Comparison of ENCODE assay signal across 8 mouse cellular contexts in the genomic region with DNA sequence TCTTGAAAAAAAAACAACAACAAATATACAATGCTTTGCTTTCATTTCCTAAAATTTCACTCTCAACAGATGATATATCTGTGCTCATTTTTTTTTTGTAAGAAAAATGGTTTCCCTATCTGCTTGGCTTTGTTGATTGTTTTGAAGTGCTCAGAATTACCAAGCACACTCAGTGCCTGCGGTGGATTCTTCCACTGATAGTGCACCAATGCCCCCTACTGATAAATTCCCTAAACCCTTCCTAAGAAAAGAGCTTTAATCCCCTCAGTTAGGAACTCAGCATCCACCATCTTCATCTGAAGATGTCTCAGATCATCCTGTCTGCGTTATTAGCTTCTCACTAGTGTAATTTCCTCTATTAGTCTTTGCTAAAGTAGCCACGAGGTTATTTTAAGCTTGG.
DNase-seq lines count a peak whose midpoint lies in the region; ATAC-seq and TF ChIP-seq lines count a peak whose summit lies in the region.

No protein-coding gene starts in this region.

- H3K36me3 ChIP-seq in intestine, embryonic 15.5 days: no peaks in the 10 kb centered on the region

- intact Hi-C loops in gastrocnemius, adult 2 months (cut with DNase I): no loop called here

- no peak overlapping the region for H3K27ac ChIP-seq in gastrocnemius, adult 2 months
- no peak overlapping the region for H3K27ac ChIP-seq in intestine, embryonic 15.5 days

- H3K27me3 ChIP-seq in intestine, embryonic 15.5 days (replicated peaks): no peaks in the 10 kb centered on the region

- H3K9me3 ChIP-seq in intestine, embryonic 15.5 days: no peaks in the 10 kb centered on the region

- ATAC-seq in granulocyte monocyte progenitor cell, adult 5-6 weeks (replicated peaks; ENCODE audit: poor library complexity, severe bottlenecking): peak; percentile 56; the same call in 1 of the 2 replicates
- no peak for ATAC-seq in intestine, embryonic 15.5 days
- ATAC-seq in CD4-positive, CD25-positive, alpha-beta regulatory T cell, adult 4 months: no peak

- no peak for DNase-seq in gastrocnemius, adult 2 months
- DNase-seq in gastrocnemius, adult 8-10 months (ENCODE audit: low spot score in 2 of 2): no peak
- peak; percentile 9 for DNase-seq in lung, postnatal 10 days
- DNase-seq in lung, adult 18-20 months: no peak
- peak; percentile 51 for DNase-seq in retina, postnatal 1 day

- peak; percentile 39; the same call in 1 of the 2 replicates for TF ChIP-seq CTCF in gastrocnemius, adult 2 months (IDR thresholded peaks at IDR 0.05)

- 23% methylated on average over 3 of the region's 3 CpGs for WGBS in intestine, embryonic 15.5 days

- no peak overlapping the region for H3K4me2 ChIP-seq in intestine, embryonic 15.5 days (replicated peaks)

- H3K4me1 ChIP-seq in intestine, embryonic 15.5 days (replicated peaks): no peaks in the 10 kb centered on the region

- no peak overlapping the region for H3K4me3 ChIP-seq in gastrocnemius, adult 2 months
- H3K4me3 ChIP-seq in intestine, embryonic 15.5 days (replicated peaks): no peak overlapping the region

- H3K9ac ChIP-seq in intestine, embryonic 15.5 days: no peak overlapping the region

Comparison
In these comparisons a context has a peak if more than half of its experiments do, and no peak if none do; other contexts are left out.
1. DNase-seq: peak in lung, postnatal 10 days (single experiment) and retina, postnatal 1 day (single experiment); none in gastrocnemius, adult 2 months (single experiment), gastrocnemius, adult 8-10 months (0 of 2) and lung, adult 18-20 months (0 of 2).